Mouse (Mus musculus) olfactory bulb, adult 2 months (tissue): ENCODE results near the gene Rdh9. TPM values are rescaled to one million over a fixed set of nuclear protein-coding genes. Genes with fewer than 3 reads are reported as not detected.
"Not testable (repeated sequence)": the region's sequence is repeated elsewhere in the genome, so short reads cannot be mapped to it uniquely, and the experiment has no call there.

Source experiments
- H3K27ac ChIP-seq: fragments of 200-500 bp; 2 replicates; pipeline ENCODE4 v1.5.1; 2012; ENCODE audit warnings: low read depth, low read length; ENCODE audit not compliant: insufficient read depth
- H3K4me1 ChIP-seq: fragments of 200-500 bp; 2 replicates; pipeline ENCODE4 v1.6.1; 2012; ENCODE audit warnings: low read length; ENCODE audit not compliant: control insufficient read depth, insufficient read depth
- H3K4me3 ChIP-seq: fragments of 200-500 bp; 2 replicates; pipeline ENCODE4 v1.5.1; 2012; ENCODE audit warnings: mild to moderate bottlenecking, low read depth, low read length, moderate library complexity; ENCODE audit not compliant: insufficient read depth
- CTCF ChIP-seq: fragments of 200-500 bp; IDR thresholded peaks from 2 replicates; pipeline ENCODE4 v1.5.1; 2012; ENCODE audit warnings: low read depth, mild to moderate bottlenecking, low read length, moderate library complexity; ENCODE audit not compliant: insufficient read depth
- POLR2A ChIP-seq: fragments of 200-500 bp; IDR thresholded peaks from 2 replicates; pipeline ENCODE4 v1.6.1; 2012; ENCODE audit warnings: mild to moderate bottlenecking, low read depth, low read length, moderate library complexity; ENCODE audit not compliant: insufficient read depth
- WGBS: fragments of 180-500 bp; shearing (Covaris S2); methylation state at CpG from one replicate; pipeline ENCODE4 v1.1.7; 2018; 5-methylcytosine and 5-hydroxymethylcytosine counted together
- polyA plus RNA-seq: library from polyadenylated mRNA; stranded (reverse); fragments of >200 nt; gene quantifications from 2 replicates; pipeline ENCODE4 v1.2.4, GENCODE M21; 2012; ENCODE audit warnings: low replicate concordance; ENCODE audit not compliant: missing spikeins, insufficient read depth, insufficient read length

The Rdh9 gene
- polyA plus RNA-seq, 1 experiment, result not detected

- H3K27ac ChIP-seq, result no peak overlapping the region
- WGBS, result 80% methylated on average over 6 of the region's 6 CpGs
- TF ChIP-seq POLR2A (no peak), CTCF (no peak)
- H3K4me3 ChIP-seq, result no peak overlapping the region
- peaks cover 12% of the 10 kb centered on the region for H3K4me1 ChIP-seq
Measured at GRCm38 (mm10) chr10:127754566-127755166, 21.5 kb upstream of the Rdh9 start.

DNA sequence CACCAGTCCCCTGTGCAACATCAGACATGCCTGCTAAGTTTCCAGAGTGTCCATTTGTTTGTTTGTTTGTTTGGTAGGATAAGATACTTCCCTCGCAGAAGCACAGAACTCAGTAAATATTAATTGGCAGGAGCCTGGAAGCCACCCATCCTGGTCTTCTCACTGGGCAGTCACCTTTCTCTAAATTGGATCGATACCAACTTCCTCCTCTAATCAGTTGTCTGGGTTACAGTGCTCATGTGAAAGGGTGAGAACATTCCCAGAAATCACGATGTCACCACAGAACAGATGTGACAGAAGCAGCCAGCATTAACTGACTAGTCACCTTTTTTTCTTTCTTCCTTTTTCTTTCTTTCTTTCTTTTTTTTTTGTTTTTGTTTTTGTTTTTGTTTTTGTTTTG, 20.9 kb upstream of the Rdh9 start:
- no peak for TF ChIP-seq CTCF
- no peak for TF ChIP-seq POLR2A
- H3K4me1 ChIP-seq, result peaks cover 6% of the 10 kb centered on the region; the same call in 1 of the 2 replicates
- WGBS, result 68% methylated on average over 3 of the region's 3 CpGs
- no peak overlapping the region for H3K4me3 ChIP-seq
- no peak overlapping the region for H3K27ac ChIP-seq

DNA sequence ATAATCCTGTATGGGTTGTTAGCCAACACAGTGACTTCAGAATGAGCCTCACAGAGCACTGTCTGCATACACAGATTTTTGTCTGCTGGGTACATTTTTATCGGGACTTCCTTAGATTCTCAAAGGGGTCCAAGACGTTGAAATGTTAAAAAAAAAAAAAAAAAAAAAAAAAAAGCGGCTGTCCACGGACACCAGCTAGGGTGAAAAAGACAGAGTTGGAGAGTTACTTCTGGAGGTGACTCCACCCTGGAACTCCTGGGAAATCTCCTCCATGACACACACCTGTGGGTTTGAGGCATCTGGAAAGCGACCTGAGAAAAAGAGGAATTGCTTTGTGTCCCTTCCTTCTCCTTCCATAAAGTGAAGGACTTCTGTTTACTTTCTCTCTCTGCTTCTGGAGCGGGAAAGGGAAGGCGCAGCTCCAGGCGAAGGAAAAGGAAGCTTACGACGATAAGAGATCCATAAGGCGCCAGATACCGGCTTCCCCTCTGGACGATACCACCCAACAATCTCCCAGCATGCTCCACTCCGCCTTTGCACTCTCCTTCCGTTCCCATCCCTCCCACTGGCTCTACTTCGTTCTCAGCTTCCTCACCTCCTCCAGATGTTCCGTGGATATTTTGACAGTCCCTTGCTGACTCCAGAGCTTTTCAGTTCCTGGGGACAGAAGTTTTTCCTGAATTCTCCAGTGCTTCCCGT, 20.3 kb upstream of the Rdh9 start:
- H3K27ac ChIP-seq, result no peak overlapping the region
- peaks cover 4% of the 10 kb centered on the region; the same call in 1 of the 2 replicates for H3K4me1 ChIP-seq
- WGBS, result 58% methylated on average over 18 of the region's 18 CpGs
- no peak for TF ChIP-seq POLR2A
- TF ChIP-seq CTCF, result no peak
- peak overlapping the region; percentile 11 for H3K4me3 ChIP-seq

DNA sequence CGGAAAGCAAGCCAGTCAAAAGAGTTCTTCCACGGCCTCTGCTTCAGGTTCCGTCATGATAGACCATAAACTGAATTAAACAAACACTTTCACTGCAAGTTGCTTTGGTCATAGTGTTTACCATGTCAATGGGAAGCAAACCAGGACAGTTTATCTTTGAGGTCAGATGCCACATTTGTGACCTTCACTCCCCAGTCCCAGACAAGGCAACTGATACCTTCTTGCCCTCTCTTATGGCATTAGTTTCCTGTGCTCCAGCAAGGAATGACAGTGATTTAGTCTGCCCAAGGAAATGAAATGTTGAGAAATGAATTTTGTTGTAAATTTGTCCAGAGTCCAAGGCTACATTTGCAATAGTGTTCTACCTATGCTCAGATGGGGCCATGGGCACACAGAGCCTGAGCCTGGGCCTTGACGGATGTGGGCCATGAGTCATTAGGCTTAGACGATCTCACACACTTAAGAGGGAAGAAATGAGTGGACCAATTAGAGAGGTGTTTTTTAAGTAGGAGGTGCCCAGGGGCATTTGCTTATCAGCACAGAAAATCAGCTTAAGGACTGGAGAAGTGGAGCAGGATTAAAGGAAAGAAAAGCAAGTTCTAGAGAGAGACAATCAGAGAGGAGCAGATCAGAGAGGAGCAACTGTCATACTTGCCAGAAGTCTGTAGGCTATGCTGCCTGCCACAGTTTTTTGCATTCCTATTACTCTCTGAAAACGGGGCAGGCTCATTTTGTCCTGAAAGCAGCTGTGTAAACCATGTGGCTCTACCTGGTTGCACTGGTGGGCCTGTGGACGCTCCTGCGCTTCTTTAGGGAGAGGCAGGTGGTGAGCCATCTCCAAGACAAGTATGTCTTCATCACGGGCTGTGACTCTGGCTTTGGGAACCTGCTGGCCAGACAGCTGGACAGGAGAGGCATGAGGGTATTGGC, 16.7 kb upstream of the Rdh9 start, which contains the start of the genes Rdh1 and Rdh16f1:
TSS of gene Rdh1 (plus strand) at position 541 of the 930 bp plus-strand sequence.
TSS of gene Rdh16f1 (plus strand) at position 607 of the 930 bp plus-strand sequence.
- no peak within 1 kb of the TSS for H3K4me3 ChIP-seq
- TF ChIP-seq CTCF (no peak), POLR2A (no peak)
- H3K4me1 ChIP-seq, result peaks cover 8% of the 10 kb centered on the region; the same call in 1 of the 2 replicates
- 76% methylated on average over 9 of the region's 9 CpGs for WGBS
- H3K27ac ChIP-seq, result no peak within 1 kb of the TSS

GRCm38 (mm10) chr10:127762926-127763325, 13.3 kb upstream of the Rdh9 start:
- H3K4me3 ChIP-seq, H3K27ac ChIP-seq, H3K4me1 ChIP-seq: not testable (repeated sequence)
- WGBS, result 93% methylated on average over 10 of the region's 10 CpGs

- TF ChIP-seq POLR2A (no peak), CTCF (no peak)
- WGBS, result 54% methylated on average over 12 of the region's 12 CpGs
Measured at GRCm38 (mm10) chr10:127763914-127764680, 12.1 kb upstream of the Rdh9 start.

DNA sequence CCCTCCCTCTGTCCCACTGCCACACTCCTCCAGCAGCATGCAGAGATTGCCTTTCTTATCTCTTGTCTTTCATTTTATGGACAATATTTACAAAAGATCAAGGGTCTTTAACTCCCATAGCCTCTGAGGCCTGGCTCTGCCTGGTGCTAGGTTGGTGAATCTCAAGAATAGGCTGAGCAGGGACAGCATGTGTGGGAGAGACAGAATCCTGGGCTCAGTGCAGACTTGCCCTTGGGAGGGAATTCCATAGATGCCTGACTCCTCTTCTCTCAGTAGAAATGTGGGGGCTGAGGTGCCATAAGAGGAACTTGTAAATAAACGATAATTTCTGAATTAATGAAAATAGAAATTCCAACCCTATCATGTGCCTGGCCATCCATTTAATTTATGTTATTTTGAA, 9.6 kb upstream of the Rdh9 start:
- 84% methylated on average over 1 of the region's 1 CpGs for WGBS
- TF ChIP-seq CTCF (no peak), POLR2A (no peak)
- H3K27ac ChIP-seq, result no peak overlapping the region
- peaks cover 5% of the 10 kb centered on the region; the same call in 1 of the 2 replicates for H3K4me1 ChIP-seq
- H3K4me3 ChIP-seq, result no peak overlapping the region

More at GRCm38 (mm10) chr10:127763914-127764680, 12.1 kb upstream of the Rdh9 start:
- no peak overlapping the region for H3K27ac ChIP-seq
- H3K4me1 ChIP-seq, result peaks cover 5% of the 10 kb centered on the region; the same call in 1 of the 2 replicates
- no peak overlapping the region for H3K4me3 ChIP-seq

DNA sequence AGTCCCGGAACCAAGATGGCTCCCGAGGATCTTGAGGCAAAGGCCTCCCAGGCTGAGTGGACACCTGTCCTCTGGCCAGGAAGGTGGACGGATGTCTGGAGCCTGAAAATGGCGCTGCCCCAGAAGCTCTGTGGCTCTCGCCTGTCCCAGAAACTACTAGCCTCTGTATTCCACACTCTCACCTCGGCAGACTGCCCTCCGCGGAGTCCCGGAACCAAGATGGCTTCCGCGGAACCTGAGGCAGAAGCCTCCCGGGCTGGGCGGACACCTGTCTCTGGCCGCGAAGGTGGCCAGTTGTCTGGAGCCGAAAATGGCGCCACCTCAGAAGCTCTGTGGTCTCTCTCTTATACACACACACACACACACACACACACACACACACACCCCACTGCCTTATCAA, 6.1 kb downstream of the Rdh9 start:
- not testable (repeated sequence) for H3K4me3 ChIP-seq, H3K4me1 ChIP-seq, H3K27ac ChIP-seq
- 98% methylated on average over 17 of the region's 17 CpGs for WGBS

- 61% methylated on average over 1 of the region's 1 CpGs for WGBS
- H3K27ac ChIP-seq, H3K4me1 ChIP-seq, H3K4me3 ChIP-seq: not testable (repeated sequence)
Measured at GRCm38 (mm10) chr10:127785411-127785810, 9.2 kb downstream of the Rdh9 start.
